Mouse (Mus musculus) liver, embryonic 16.5 days (tissue): ENCODE data around the gene Bcan. TPM values are rescaled to one million over a fixed set of nuclear protein-coding genes. Genes with fewer than 3 reads are reported as not detected.

Source experiments
- ATAC-seq: fragments of 200-750 bp; cut with Nextera tagmentation; 2 replicates; pipeline ENCODE4 v1.8.0; 2017; ENCODE audit warnings: low read depth, mild to moderate bottlenecking, moderate number of reproducible peaks, moderate library complexity
- H3K27ac ChIP-seq: fragments of 300-500 bp; sonication (generic); 2 replicates; pipeline ENCODE4 v1.5.1; 2014; ENCODE audit warnings: mild to moderate bottlenecking, low read length
- H3K27me3 ChIP-seq: fragments of 300-500 bp; sonication (generic); 2 replicates; pipeline ENCODE4 v1.6.1; 2014; ENCODE audit warnings: low read depth, low read length, mixed read lengths; ENCODE audit not compliant: control insufficient read depth, insufficient read depth
- H3K36me3 ChIP-seq: fragments of 300-500 bp; sonication (generic); 2 replicates; pipeline ENCODE4 v1.6.1; 2014; ENCODE audit warnings: mild to moderate bottlenecking; ENCODE audit not compliant: control insufficient read depth, insufficient read depth
- H3K4me1 ChIP-seq: fragments of 300-500 bp; sonication (generic); 2 replicates; pipeline ENCODE4 v1.6.1; 2014; ENCODE audit warnings: low read depth, low read length, mixed read lengths; ENCODE audit not compliant: control insufficient read depth
- H3K4me2 ChIP-seq: fragments of 300-500 bp; sonication (generic); 2 replicates; pipeline ENCODE4 v1.6.1; 2014; ENCODE audit warnings: low read depth, low read length, mixed read lengths
- H3K4me3 ChIP-seq: fragments of 300-500 bp; sonication (generic); 2 replicates; pipeline ENCODE4 v1.5.1; 2014; ENCODE audit warnings: low read depth, mild to moderate bottlenecking, low read length
- H3K9ac ChIP-seq: fragments of 300-500 bp; sonication (generic); 2 replicates; pipeline ENCODE4 v1.6.1; 2014; ENCODE audit warnings: low read depth, low read length
- H3K9me3 ChIP-seq: fragments of 300-500 bp; sonication (generic); replicated peaks from 2 replicates; pipeline ENCODE4 v1.6.1; 2016; ENCODE audit warnings: low read length; ENCODE audit not compliant: control insufficient read depth
- WGBS: fragments of 180-500 bp; shearing (Covaris S2); extraction: QIAGEN DNeasy Blood & Tissue Kit; methylation state at CpG from one replicate; pipeline ENCODE4 v1.1.7; 2014; ENCODE audit not compliant: insufficient replicate concordance; 5-methylcytosine and 5-hydroxymethylcytosine counted together
- polyA plus RNA-seq: library from polyadenylated mRNA; unstranded; fragments of >200 nt; fragmentation: Nextera tagmentation; extraction: Ambion mirVana; gene quantifications from 2 replicates; pipeline ENCODE4 v1.2.1, GENCODE M21; 2015

The Bcan gene
- polyA plus RNA-seq, 1 experiment from 2014 or later = 0.04 TPM

DNA sequence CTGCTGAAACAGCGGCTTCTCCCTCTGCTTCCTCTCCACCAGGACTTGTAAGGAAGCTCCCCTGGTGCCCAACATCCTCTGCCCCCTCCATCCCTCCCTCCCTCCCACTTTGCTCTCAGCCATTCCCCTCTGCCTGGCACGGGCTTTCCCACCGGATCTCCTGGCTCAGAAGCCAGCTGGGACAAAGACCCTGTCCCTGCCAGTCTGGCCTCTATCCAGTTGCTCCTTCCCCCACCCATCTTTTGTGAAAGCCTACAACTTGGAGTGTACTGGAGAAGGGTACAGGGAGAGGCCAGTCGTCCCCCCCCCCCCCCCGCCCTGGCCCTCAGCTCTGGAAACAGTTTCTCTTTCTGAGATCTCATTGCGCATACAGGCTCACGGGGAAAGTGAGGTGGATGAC lies 1.3 kb downstream of the Bcan start:
- Histone ChIP-seq H3K9ac (no peak overlapping the region), H3K27me3 (peaks cover 96% of the 10 kb centered on the region), H3K27ac (no peak overlapping the region), H3K9me3 (no peaks in the 10 kb centered on the region), H3K36me3 (no peaks in the 10 kb centered on the region), H3K4me1 (no peaks in the 10 kb centered on the region; the same call in 1 of the 2 replicates), H3K4me3 (no peak overlapping the region), H3K4me2 (no peak overlapping the region)
- WGBS = 4% methylated on average over 6 of the region's 7 CpGs
- ATAC-seq = no peak

DNA sequence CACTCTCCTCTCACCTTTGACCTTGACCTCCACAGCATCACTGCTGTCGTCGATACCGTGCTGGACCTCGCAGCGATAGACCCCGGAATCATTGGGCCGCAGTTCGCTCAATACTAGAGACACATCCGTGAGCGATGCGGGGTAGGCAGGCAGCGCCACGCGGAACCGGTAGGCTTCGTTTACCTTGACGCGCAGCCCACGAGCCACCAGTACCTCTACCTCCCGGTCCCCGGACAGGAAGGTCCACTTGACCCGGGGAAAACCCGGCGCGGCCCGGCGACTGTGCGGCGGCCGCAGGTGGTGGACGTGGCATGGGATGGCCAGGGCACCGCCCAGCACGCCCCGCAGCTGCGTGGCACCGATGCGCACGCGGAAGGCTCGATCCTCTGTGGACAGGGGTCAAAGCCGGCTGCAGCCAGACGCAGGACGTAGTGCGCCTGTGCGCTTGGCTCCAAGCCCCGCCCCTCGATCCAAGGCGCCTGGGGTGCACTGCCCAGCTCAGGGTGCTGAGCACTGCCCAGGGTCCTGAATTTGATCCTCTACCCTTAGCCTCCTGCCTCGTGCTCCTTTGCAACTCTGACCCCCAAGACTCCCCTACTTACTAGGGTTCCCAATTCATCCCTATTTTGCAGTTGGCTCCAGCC lies 2.9 kb downstream of the Bcan start:
- H3K4me2 ChIP-seq = 0 out of 2 replicates have a peak overlapping the region, but pooled peaks have one; percentile 5
- H3K27me3 ChIP-seq = peaks cover 84% of the 10 kb centered on the region
- no peaks in the 10 kb centered on the region; the same call in 1 of the 2 replicates for H3K4me1 ChIP-seq
- 1% methylated on average over 49 of the region's 49 CpGs for WGBS
- no peak overlapping the region for H3K9ac ChIP-seq
- H3K4me3 ChIP-seq = peak overlapping the region; percentile 8; the same call in 1 of the 2 replicates
- H3K36me3 ChIP-seq = no peaks in the 10 kb centered on the region
- no peak overlapping the region for H3K27ac ChIP-seq
- ATAC-seq = no peak
- no peaks in the 10 kb centered on the region for H3K9me3 ChIP-seq

DNA sequence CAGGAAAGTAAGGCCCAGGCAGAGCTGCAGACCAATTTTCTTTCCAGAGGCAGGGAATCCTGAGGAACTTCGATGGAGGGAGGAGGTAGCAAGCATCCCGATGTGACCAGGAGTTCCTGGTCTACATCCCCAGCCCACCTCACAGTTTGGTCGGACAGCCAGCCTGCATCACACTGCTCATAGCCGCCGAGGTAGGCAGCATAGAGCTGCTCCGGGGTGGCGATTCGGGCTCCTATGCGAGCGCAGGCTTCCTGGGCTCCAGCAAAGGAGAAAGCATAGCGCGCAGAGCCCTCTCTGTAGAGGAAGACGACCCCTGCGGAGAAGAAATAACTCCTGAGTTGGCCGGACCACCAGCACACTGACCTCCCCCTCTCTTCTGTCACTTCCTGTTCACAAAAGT lies 3.6 kb downstream of the Bcan start:
- no peak for ATAC-seq
- H3K4me2 ChIP-seq = no peak overlapping the region
- whole genome bisulfite sequencing = 1% methylated on average over 14 of the region's 15 CpGs
- H3K36me3 ChIP-seq = no peaks in the 10 kb centered on the region
- H3K27me3 ChIP-seq = peaks cover 77% of the 10 kb centered on the region
- H3K9ac ChIP-seq = no peak overlapping the region
- no peaks in the 10 kb centered on the region for H3K9me3 ChIP-seq
- H3K4me3 ChIP-seq = no peak overlapping the region
- no peak overlapping the region for H3K27ac ChIP-seq
- no peaks in the 10 kb centered on the region; the same call in 1 of the 2 replicates for H3K4me1 ChIP-seq

DNA sequence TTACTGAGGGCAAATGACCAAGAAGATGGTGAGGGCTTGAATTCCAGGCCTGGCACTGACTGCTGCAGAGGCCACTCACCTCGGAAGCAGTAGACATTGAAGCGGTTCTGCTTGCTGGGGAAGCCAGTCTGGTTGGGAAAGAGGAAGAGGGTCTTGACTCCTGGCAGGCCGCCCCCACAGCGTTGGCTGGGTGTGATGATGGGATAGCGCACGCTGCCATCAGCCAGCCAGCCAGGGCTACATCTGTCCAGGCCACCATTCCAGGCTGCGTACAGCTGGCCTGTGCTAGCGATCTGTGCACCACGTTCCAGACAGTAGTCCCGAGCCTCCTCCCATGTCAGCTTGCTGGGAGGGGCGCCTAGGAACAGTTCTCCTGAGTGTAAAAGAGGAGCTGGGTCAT lies 4.7 kb downstream of the Bcan start:
- Histone ChIP-seq H3K4me2 (no peak overlapping the region), H3K27ac (no peak overlapping the region), H3K9ac (no peak overlapping the region), H3K27me3 (peaks cover 66% of the 10 kb centered on the region), H3K4me1 (no peaks in the 10 kb centered on the region; the same call in 1 of the 2 replicates), H3K4me3 (no peak overlapping the region), H3K9me3 (no peaks in the 10 kb centered on the region), H3K36me3 (no peaks in the 10 kb centered on the region)
- ATAC-seq = no peak
- 18% methylated on average over 11 of the region's 11 CpGs for WGBS

DNA sequence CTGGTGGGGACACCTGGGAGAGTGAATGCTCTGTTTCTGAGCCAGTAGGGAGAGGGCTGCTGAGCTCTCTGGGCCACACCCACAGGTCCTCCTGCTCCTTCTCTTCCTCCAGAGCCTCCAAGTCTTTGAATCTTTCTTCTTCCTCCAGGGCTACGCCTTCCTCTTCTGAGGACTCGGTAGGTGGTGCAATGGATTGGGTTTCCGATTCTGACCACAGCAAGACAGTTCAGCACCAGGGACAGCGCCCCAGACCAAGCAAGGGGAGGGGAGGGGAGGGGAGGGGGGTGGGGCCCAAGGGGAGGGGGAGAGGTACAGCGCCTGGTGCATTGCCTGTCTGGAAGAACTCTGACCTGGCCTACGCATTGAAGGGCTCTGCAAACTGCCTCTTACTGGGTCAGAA lies 6.6 kb downstream of the Bcan start:
- H3K4me2 ChIP-seq = no peak overlapping the region
- H3K27ac ChIP-seq = no peak overlapping the region
- no peak for ATAC-seq
- no peak overlapping the region for H3K4me3 ChIP-seq
- H3K9ac ChIP-seq = no peak overlapping the region
- no peaks in the 10 kb centered on the region; the same call in 1 of the 2 replicates for H3K4me1 ChIP-seq
- no peaks in the 10 kb centered on the region for H3K36me3 ChIP-seq
- H3K9me3 ChIP-seq = no peaks in the 10 kb centered on the region
- H3K27me3 ChIP-seq = peaks cover 59% of the 10 kb centered on the region
- 2% methylated on average over 5 of the region's 6 CpGs for WGBS

DNA sequence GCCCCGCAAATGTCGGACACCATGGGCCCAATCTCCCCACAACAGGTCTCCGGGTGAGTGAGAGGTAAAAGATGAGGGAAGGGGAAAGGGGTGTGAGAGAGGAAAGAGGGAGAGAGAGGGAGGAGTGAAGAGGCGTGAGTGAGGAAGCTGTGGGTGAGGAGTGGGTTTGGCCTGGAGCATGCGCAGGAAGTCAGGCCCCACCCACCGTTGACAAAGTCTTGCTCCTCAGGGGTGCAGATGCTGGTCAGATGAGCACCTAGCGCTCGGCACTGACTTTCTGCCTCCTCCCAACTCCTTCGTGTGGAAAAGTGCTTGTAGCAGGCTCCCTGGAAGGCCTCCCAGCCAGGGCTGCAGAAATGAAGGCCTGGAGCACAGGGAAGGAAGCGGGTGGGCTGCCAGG lies 10.1 kb downstream of the Bcan start:
- WGBS = 22% methylated on average over 10 of the region's 10 CpGs
- H3K36me3 ChIP-seq = no peaks in the 10 kb centered on the region
- peaks cover 32% of the 10 kb centered on the region for H3K27me3 ChIP-seq
- ATAC-seq = no peak
- peaks cover 5% of the 10 kb centered on the region for H3K4me1 ChIP-seq
- H3K9me3 ChIP-seq = no peaks in the 10 kb centered on the region
- no peak overlapping the region for H3K4me2 ChIP-seq
- H3K4me3 ChIP-seq = no peak overlapping the region
- H3K27ac ChIP-seq = no peak overlapping the region
- no peak overlapping the region for H3K9ac ChIP-seq

DNA sequence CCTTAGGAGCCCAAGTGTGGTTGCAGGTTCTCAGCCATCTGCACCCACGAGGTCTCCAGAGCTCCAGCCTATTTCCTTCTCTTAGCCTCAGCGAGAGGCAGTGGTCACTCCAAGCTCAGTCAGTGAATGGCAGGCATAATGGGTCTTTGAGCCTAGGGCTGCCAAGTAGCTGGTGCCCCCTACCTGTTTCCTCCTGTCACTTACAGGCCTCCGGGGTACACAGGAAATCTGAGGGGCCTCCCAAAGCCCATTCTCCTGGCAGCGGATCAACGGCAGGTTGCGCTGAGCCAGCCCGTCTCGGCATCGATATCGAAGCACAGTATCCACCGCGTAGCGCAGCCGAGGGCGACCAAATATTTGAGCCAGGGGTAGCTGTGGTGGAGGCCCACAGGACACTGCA lies 12.0 kb downstream of the Bcan start:
- H3K36me3 ChIP-seq = no peaks in the 10 kb centered on the region
- peaks cover 20% of the 10 kb centered on the region for H3K27me3 ChIP-seq
- H3K4me2 ChIP-seq = peak overlapping the region; percentile 53
- H3K4me3 ChIP-seq = peak overlapping the region; percentile 14
- H3K4me1 ChIP-seq = peaks cover 9% of the 10 kb centered on the region
- no peak overlapping the region for H3K27ac ChIP-seq
- WGBS = 3% methylated on average over 15 of the region's 15 CpGs
- H3K9ac ChIP-seq = no peak overlapping the region
- H3K9me3 ChIP-seq = no peaks in the 10 kb centered on the region
- no peak for ATAC-seq

DNA sequence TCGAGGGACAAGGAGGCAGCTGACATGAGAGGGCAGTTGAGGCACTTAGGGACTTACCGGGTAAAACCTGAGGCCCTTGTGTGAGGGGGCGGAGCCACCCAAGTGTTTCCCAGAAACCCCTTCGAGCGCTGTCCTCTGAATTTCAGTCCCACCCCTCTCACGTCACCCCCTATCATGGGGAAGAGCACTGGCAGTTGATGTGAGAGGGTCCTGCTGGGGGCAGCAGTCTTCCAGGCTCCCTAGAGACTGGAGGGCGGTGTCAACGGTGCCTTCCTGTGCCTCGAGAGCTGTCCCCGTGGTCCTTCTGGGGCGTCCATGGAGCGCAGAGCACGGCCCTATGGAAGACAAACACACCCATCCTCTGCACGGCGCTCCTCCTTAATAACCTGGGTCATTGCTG lies 12.4 kb downstream of the Bcan start:
- no peaks in the 10 kb centered on the region for H3K9me3 ChIP-seq
- peak; percentile 16; the same call in 1 of the 2 replicates for ATAC-seq
- H3K4me2 ChIP-seq = peak overlapping the region; percentile 53
- 1% methylated on average over 15 of the region's 15 CpGs for WGBS
- peaks cover 20% of the 10 kb centered on the region for H3K27me3 ChIP-seq
- H3K9ac ChIP-seq = no peak overlapping the region
- no peak overlapping the region for H3K27ac ChIP-seq
- H3K4me1 ChIP-seq = peaks cover 12% of the 10 kb centered on the region
- peak overlapping the region; percentile 14 for H3K4me3 ChIP-seq
- H3K36me3 ChIP-seq = no peaks in the 10 kb centered on the region

DNA sequence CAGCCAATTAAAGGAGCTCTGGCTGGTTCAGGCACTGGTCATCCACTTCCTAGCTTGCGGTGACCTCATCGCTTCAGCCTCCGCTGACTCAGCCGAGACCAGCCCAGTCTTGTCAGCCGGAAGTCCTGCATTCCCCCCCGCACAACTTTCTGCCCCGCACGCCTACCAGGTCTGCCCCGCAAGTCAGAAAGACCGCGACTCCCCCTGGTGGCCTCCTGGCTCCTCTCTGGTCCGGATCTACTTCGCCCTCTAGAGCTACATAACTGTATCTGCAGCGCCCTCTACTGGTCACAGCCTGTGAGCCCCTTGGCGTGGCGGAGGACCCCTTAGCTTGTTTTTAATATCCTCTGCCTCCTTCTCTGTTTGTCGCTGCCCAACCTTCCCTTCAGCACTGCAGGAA lies 13.2 kb downstream of the Bcan start:
- WGBS = under 1% methylated on average over 17 of the region's 17 CpGs
- peaks cover 12% of the 10 kb centered on the region for H3K4me1 ChIP-seq
- peak overlapping the region; percentile 14 for H3K4me3 ChIP-seq
- H3K27me3 ChIP-seq = peaks cover 20% of the 10 kb centered on the region
- peak overlapping the region; percentile 53 for H3K4me2 ChIP-seq
- no peaks in the 10 kb centered on the region for H3K9me3 ChIP-seq
- no peaks in the 10 kb centered on the region for H3K36me3 ChIP-seq
- H3K27ac ChIP-seq = no peak overlapping the region
- ATAC-seq = peak; percentile 70
- H3K9ac ChIP-seq = no peak overlapping the region
